Mouse (Mus musculus): ENCODE results near the gene Slx4ip. TPM values are rescaled to one million over a fixed set of nuclear protein-coding genes. Genes with fewer than 3 reads are reported as not detected.

Slx4ip gene
- polyA plus RNA-seq, 1 experiment, result 10.7 TPM

- no peaks in the 10 kb centered on the region for H3K9me3 ChIP-seq (replicated peaks; ENCODE audit: control insufficient read depth, insufficient read depth, low read length, poor library complexity, severe bottlenecking)
- peaks cover 15% of the 10 kb centered on the region for H3K4me1 ChIP-seq (ENCODE audit: control insufficient read depth, insufficient read depth, low read length)
- no peaks in the 10 kb centered on the region for H3K27me3 ChIP-seq (ENCODE audit: control insufficient read depth, insufficient read depth, low read length, poor library complexity, severe bottlenecking)
- no peak for TF ChIP-seq CTCF (IDR thresholded peaks at IDR 0.05; ENCODE audit: low read depth, low read length)
- TF ChIP-seq EP300 (IDR thresholded peaks at IDR 0.05; ENCODE audit: insufficient read depth, low read depth, low read length), result no peak
- no peak for TF ChIP-seq POLR2A (IDR thresholded peaks at IDR 0.05; ENCODE audit: insufficient read depth, low read length)
- no peak overlapping the region for H3K9ac ChIP-seq (ENCODE audit: low read depth, poor library complexity, severe bottlenecking)
- H3K4me3 ChIP-seq (ENCODE audit: low read depth, low read length), result no peak overlapping the region
- peaks cover 5% of the 10 kb centered on the region for H3K36me3 ChIP-seq (ENCODE audit: control insufficient read depth, insufficient read depth, low read length, poor library complexity, severe bottlenecking)
- no peak overlapping the region for H3K27ac ChIP-seq (ENCODE audit: insufficient read depth, low read length)
These were observed 203.3 kb downstream of the Slx4ip start for GRCm38 (mm10) chr2:137094301-137094700.

- no peak overlapping the region for H3K9ac ChIP-seq (ENCODE audit: low read depth, poor library complexity, severe bottlenecking)
- no peaks in the 10 kb centered on the region for H3K27me3 ChIP-seq (ENCODE audit: control insufficient read depth, insufficient read depth, low read length, poor library complexity, severe bottlenecking)
- H3K4me3 ChIP-seq (ENCODE audit: low read depth, low read length), result no peak overlapping the region
- TF ChIP-seq EP300 (IDR thresholded peaks at IDR 0.05; ENCODE audit: insufficient read depth, low read depth, low read length), result 0 out of 2 replicates have a peak, but pooled peaks have one; percentile 7
- no peak for TF ChIP-seq POLR2A (IDR thresholded peaks at IDR 0.05; ENCODE audit: insufficient read depth, low read length)
- H3K9me3 ChIP-seq (replicated peaks; ENCODE audit: control insufficient read depth, insufficient read depth, low read length, poor library complexity, severe bottlenecking), result no peaks in the 10 kb centered on the region
- peaks cover 15% of the 10 kb centered on the region for H3K4me1 ChIP-seq (ENCODE audit: control insufficient read depth, insufficient read depth, low read length)
- peak overlapping the region; percentile 78 for H3K27ac ChIP-seq (ENCODE audit: insufficient read depth, low read length)
- H3K36me3 ChIP-seq (ENCODE audit: control insufficient read depth, insufficient read depth, low read length, poor library complexity, severe bottlenecking), result no peaks in the 10 kb centered on the region
These were observed 206.0 kb downstream of the Slx4ip start for GRCm38 (mm10) chr2:137096981-137097460.

GRCm38 (mm10) chr2:137098269-137099035, 207.4 kb downstream of the Slx4ip start:
- Histone ChIP-seq H3K27me3 (ENCODE audit: control insufficient read depth, insufficient read depth, low read length, poor library complexity, severe bottlenecking) (no peaks in the 10 kb centered on the region), H3K4me3 (ENCODE audit: low read depth, low read length) (no peak overlapping the region), H3K4me1 (ENCODE audit: control insufficient read depth, insufficient read depth, low read length) (peaks cover 10% of the 10 kb centered on the region), H3K27ac (ENCODE audit: insufficient read depth, low read length) (peak overlapping the region; percentile 91), H3K9ac (ENCODE audit: low read depth, poor library complexity, severe bottlenecking) (no peak overlapping the region), H3K36me3 (ENCODE audit: control insufficient read depth, insufficient read depth, low read length, poor library complexity, severe bottlenecking) (no peaks in the 10 kb centered on the region), H3K9me3 (replicated peaks; ENCODE audit: control insufficient read depth, insufficient read depth, low read length, poor library complexity, severe bottlenecking) (no peaks in the 10 kb centered on the region)
- TF ChIP-seq CTCF (IDR thresholded peaks at IDR 0.05; ENCODE audit: low read depth, low read length), result no peak
- TF ChIP-seq EP300 (IDR thresholded peaks at IDR 0.05; ENCODE audit: insufficient read depth, low read depth, low read length), result peak; percentile 90
- TF ChIP-seq POLR2A (IDR thresholded peaks at IDR 0.05; ENCODE audit: insufficient read depth, low read length), result no peak

GRCm38 (mm10) chr2:137099211-137099734, 208.3 kb downstream of the Slx4ip start:
- TF ChIP-seq EP300 (IDR thresholded peaks at IDR 0.05; ENCODE audit: insufficient read depth, low read depth, low read length), result 0 out of 2 replicates have a peak, but pooled peaks have one; percentile 27
- TF ChIP-seq CTCF (IDR thresholded peaks at IDR 0.05; ENCODE audit: low read depth, low read length), result no peak
- no peak for TF ChIP-seq POLR2A (IDR thresholded peaks at IDR 0.05; ENCODE audit: insufficient read depth, low read length)

GRCm38 (mm10) chr2:137101074-137101473, 210.1 kb downstream of the Slx4ip start:
- H3K27ac ChIP-seq (ENCODE audit: insufficient read depth, low read length), result no peak overlapping the region
- no peaks in the 10 kb centered on the region for H3K36me3 ChIP-seq (ENCODE audit: control insufficient read depth, insufficient read depth, low read length, poor library complexity, severe bottlenecking)
- no peak overlapping the region for H3K9ac ChIP-seq (ENCODE audit: low read depth, poor library complexity, severe bottlenecking)
- no peaks in the 10 kb centered on the region for H3K27me3 ChIP-seq (ENCODE audit: control insufficient read depth, insufficient read depth, low read length, poor library complexity, severe bottlenecking)
- no peaks in the 10 kb centered on the region for H3K9me3 ChIP-seq (replicated peaks; ENCODE audit: control insufficient read depth, insufficient read depth, low read length, poor library complexity, severe bottlenecking)
- no peak overlapping the region for H3K4me3 ChIP-seq (ENCODE audit: low read depth, low read length)
- H3K4me1 ChIP-seq (ENCODE audit: control insufficient read depth, insufficient read depth, low read length), result peaks cover 8% of the 10 kb centered on the region
- no peak for TF ChIP-seq EP300 (IDR thresholded peaks at IDR 0.05; ENCODE audit: insufficient read depth, low read depth, low read length)

More at GRCm38 (mm10) chr2:137099211-137099734, 208.3 kb downstream of the Slx4ip start:
- H3K36me3 ChIP-seq (ENCODE audit: control insufficient read depth, insufficient read depth, low read length, poor library complexity, severe bottlenecking), result no peaks in the 10 kb centered on the region
- H3K9me3 ChIP-seq (replicated peaks; ENCODE audit: control insufficient read depth, insufficient read depth, low read length, poor library complexity, severe bottlenecking), result no peaks in the 10 kb centered on the region
- H3K27ac ChIP-seq (ENCODE audit: insufficient read depth, low read length), result peak overlapping the region; percentile 91
- H3K9ac ChIP-seq (ENCODE audit: low read depth, poor library complexity, severe bottlenecking), result no peak overlapping the region
- no peaks in the 10 kb centered on the region for H3K27me3 ChIP-seq (ENCODE audit: control insufficient read depth, insufficient read depth, low read length, poor library complexity, severe bottlenecking)
- peaks cover 10% of the 10 kb centered on the region for H3K4me1 ChIP-seq (ENCODE audit: control insufficient read depth, insufficient read depth, low read length)
- no peak overlapping the region for H3K4me3 ChIP-seq (ENCODE audit: low read depth, low read length)

GRCm38 (mm10) chr2:137107203-137107602, 216.2 kb downstream of the Slx4ip start:
- H3K4me3 ChIP-seq (ENCODE audit: low read depth, low read length), result no peak overlapping the region
- H3K4me1 ChIP-seq (ENCODE audit: control insufficient read depth, insufficient read depth, low read length), result peaks cover 9% of the 10 kb centered on the region
- no peak for TF ChIP-seq CTCF (IDR thresholded peaks at IDR 0.05; ENCODE audit: low read depth, low read length)
- no peak for TF ChIP-seq POLR2A (IDR thresholded peaks at IDR 0.05; ENCODE audit: insufficient read depth, low read length)
- TF ChIP-seq EP300 (IDR thresholded peaks at IDR 0.05; ENCODE audit: insufficient read depth, low read depth, low read length), result no peak
- H3K27ac ChIP-seq (ENCODE audit: insufficient read depth, low read length), result no peak overlapping the region
- no peaks in the 10 kb centered on the region for H3K27me3 ChIP-seq (ENCODE audit: control insufficient read depth, insufficient read depth, low read length, poor library complexity, severe bottlenecking)
- no peak overlapping the region for H3K9ac ChIP-seq (ENCODE audit: low read depth, poor library complexity, severe bottlenecking)
- no peaks in the 10 kb centered on the region for H3K36me3 ChIP-seq (ENCODE audit: control insufficient read depth, insufficient read depth, low read length, poor library complexity, severe bottlenecking)
- no peaks in the 10 kb centered on the region for H3K9me3 ChIP-seq (replicated peaks; ENCODE audit: control insufficient read depth, insufficient read depth, low read length, poor library complexity, severe bottlenecking)
